ENCODE assay signal across 9 mouse cellular contexts in genomic region chr1:132237585-132238159, GRCm38 (mm10). TPM values are rescaled to one million over a fixed set of nuclear protein-coding genes. Genes with fewer than 3 reads are reported as not detected.
DNase-seq lines count a peak whose midpoint lies in the region; ATAC-seq and TF ChIP-seq lines count a peak whose summit lies in the region.
"Had no signal": no experiment of that assay in that cellular context is flagged by ENCODE, and none has a peak within 500 bp of the region (broad histone marks: within the 10 kb centered on the region; RNA-seq: fewer than 3 reads in every experiment).

No protein-coding gene starts in this region.

- no peak overlapping the region for H3K27ac ChIP-seq in forebrain, embryonic 11.5 days (ENCODE audit: low read depth, low read length)
- no peak overlapping the region for H3K27ac ChIP-seq in forebrain, embryonic 15.5 days (replicated peaks)
- no peak overlapping the region for H3K27ac ChIP-seq in layer of hippocampus, adult 2 months
- H3K27ac ChIP-seq: liver, embryonic 15.5 days had no signal

- ATAC-seq in forebrain, embryonic 11.5 days (replicated peaks; ENCODE audit: low FRiP score), result no peak
- ATAC-seq in forebrain, embryonic 15.5 days (replicated peaks), result no peak

- no peaks in the 10 kb centered on the region for H3K9me3 ChIP-seq in forebrain, embryonic 11.5 days (ENCODE audit: control insufficient read depth, low read length)
- H3K9me3 ChIP-seq in forebrain, embryonic 15.5 days, result no peaks in the 10 kb centered on the region
- H3K9me3 ChIP-seq: liver, embryonic 15.5 days had no signal

- no peaks in the 10 kb centered on the region for H3K36me3 ChIP-seq in forebrain, embryonic 11.5 days (ENCODE audit: control insufficient read depth, insufficient read depth, low read length)
- no peaks in the 10 kb centered on the region for H3K36me3 ChIP-seq in forebrain, embryonic 15.5 days
- H3K36me3 ChIP-seq: liver, embryonic 15.5 days had no signal

- no peaks in the 10 kb centered on the region for H3K27me3 ChIP-seq in forebrain, embryonic 11.5 days (ENCODE audit: control insufficient read depth, insufficient read depth, low read length)
- H3K27me3 ChIP-seq in forebrain, embryonic 15.5 days, result no peaks in the 10 kb centered on the region

- H3K4me1 ChIP-seq in forebrain, embryonic 11.5 days (replicated peaks; ENCODE audit: control insufficient read depth, insufficient read depth, low read length), result no peaks in the 10 kb centered on the region; the same call in 1 of the 2 replicates
- no peaks in the 10 kb centered on the region for H3K4me1 ChIP-seq in forebrain, embryonic 15.5 days
- H3K4me1 ChIP-seq: liver, embryonic 15.5 days had no signal

- WGBS in forebrain, embryonic 11.5 days, result 20% methylated on average over 6 of the region's 6 CpGs
- 20% methylated on average over 6 of the region's 6 CpGs for WGBS in forebrain, embryonic 15.5 days

- H3K9ac ChIP-seq in forebrain, embryonic 11.5 days (ENCODE audit: low read length), result no peak overlapping the region
- no peak overlapping the region for H3K9ac ChIP-seq in forebrain, embryonic 15.5 days (replicated peaks)
- H3K9ac ChIP-seq: liver, embryonic 15.5 days had no signal

- H3K4me3 ChIP-seq in forebrain, embryonic 11.5 days (ENCODE audit: low read depth, low read length), result no peak overlapping the region
- no peak overlapping the region for H3K4me3 ChIP-seq in forebrain, embryonic 15.5 days
- H3K4me3 ChIP-seq in layer of hippocampus, adult 2 months, result no peak overlapping the region
- H3K4me3 ChIP-seq: liver, embryonic 15.5 days had no signal

- H3K4me2 ChIP-seq in forebrain, embryonic 11.5 days (ENCODE audit: low read depth, low read length, severe bottlenecking), result no peak overlapping the region
- H3K4me2 ChIP-seq in forebrain, embryonic 15.5 days (replicated peaks), result no peak overlapping the region
- H3K4me2 ChIP-seq: liver, embryonic 15.5 days had no signal

- TF ChIP-seq CTCF in layer of hippocampus, adult 2 months (conservative IDR thresholded peaks at IDR 0.05), result peak; percentile 97

- peak; percentile 77 for DNase-seq in forebrain, embryonic 11.5 days (ENCODE audit: low spot score)
- peak; percentile 94 for DNase-seq in R1 (ENCODE audit: low read depth, low spot score)
- DNase-seq in cerebellum, postnatal 10 days, result peak; percentile 86 to 91
- DNase-seq in gastrocnemius, adult 8-10 months (ENCODE audit: low spot score in 2 of 2), result peak; percentile 19 to 26
- peak; percentile 35 to 80 for DNase-seq in layer of hippocampus, adult 2 months (ENCODE audit: low spot score in 2 of 2)
- peak; percentile 83 for DNase-seq in lung, postnatal 36 days
- peak; percentile 54 for DNase-seq in right cerebral cortex, postnatal 4 days

RNA-seq across cellular contexts. Expression of gene Gm10188, which starts 8.1 kb away (rescaled TPM):
- not detected in 2 replicates for polyA plus RNA-seq in forebrain, embryonic 11.5 days (2014; fragmentation: Nextera tagmentation; extraction: Ambion mirVana)
- 0.56 and 0.60 TPM in 2 replicates for polyA plus RNA-seq in forebrain, embryonic 15.5 days (2015; fragmentation: Nextera tagmentation; extraction: Ambion mirVana)
- not detected for total RNA-seq in gastrocnemius, adult 8-10 months (2022)
- total RNA-seq in layer of hippocampus, adult 2 months (2021), result not detected
- polyA plus RNA-seq: liver, embryonic 15.5 days had no signal

RNA-seq across cellular contexts. Expression of gene AC124108.1, which starts 46.4 kb away (rescaled TPM):
- 4.7 and 5.6 TPM in 2 replicates for polyA plus RNA-seq in forebrain, embryonic 11.5 days (2014; fragmentation: Nextera tagmentation; extraction: Ambion mirVana)
- polyA plus RNA-seq in forebrain, embryonic 15.5 days (2015; fragmentation: Nextera tagmentation; extraction: Ambion mirVana), result 2.5 and 2.8 TPM in 2 replicates
- not detected for total RNA-seq in gastrocnemius, adult 8-10 months (2022)
- total RNA-seq in layer of hippocampus, adult 2 months (2021), result under 1 TPM; 0.47 to 0.61 TPM
- polyA plus RNA-seq: liver, embryonic 15.5 days had no signal

RNA-seq across cellular contexts. Expression of gene Lemd1, which starts 46.4 kb away (rescaled TPM):
- 8.1 and 12.1 TPM in 2 replicates for polyA plus RNA-seq in forebrain, embryonic 11.5 days (2014; fragmentation: Nextera tagmentation; extraction: Ambion mirVana)
- 13.9 and 16.2 TPM in 2 replicates for polyA plus RNA-seq in forebrain, embryonic 15.5 days (2015; fragmentation: Nextera tagmentation; extraction: Ambion mirVana)
- under 1 TPM in 1 of 4 experiments, not detected in 3; 0.19 TPM for total RNA-seq in gastrocnemius, adult 8-10 months (2022)
- under 1 TPM; 0.64 to 0.88 TPM for total RNA-seq in layer of hippocampus, adult 2 months (2021)
- polyA plus RNA-seq: liver, embryonic 15.5 days had no signal

Comparison
In these comparisons a context has a peak if more than half of its experiments do, and no peak if none do; other contexts are left out.
1. DNase-seq: peak in every context shown above with its lines; median percentile 94 in R1; 88 in cerebellum, postnatal 10 days; 83 in lung, postnatal 36 days; 77 in forebrain, embryonic 11.5 days; 58 in layer of hippocampus, adult 2 months; 54 in right cerebral cortex, postnatal 4 days; 22 in gastrocnemius, adult 8-10 months.